Mouse (Mus musculus): ENCODE results near the gene Plg.
A peak's percentile ranks its signal among the peaks of the same experiment; 100 is the strongest.

- TF ChIP-seq CTCF (IDR thresholded peaks at IDR 0.05) (no peak), EP300 (IDR thresholded peaks at IDR 0.05) (peak; percentile 97)
These were observed 33.9 kb downstream of the Plg start for GRCm38 (mm10) chr17:12412181-12412890.

Measured in lung, postnatal 0 days (tissue).